Mouse (Mus musculus): ENCODE measurements around the gene Qars. TPM values are rescaled to one million over a fixed set of nuclear protein-coding genes. Genes with fewer than 3 reads are reported as not detected.

Qars gene
- polyA plus RNA-seq, 1 experiment from 2014 or later: 130 TPM

GRCm38 (mm10) chr9:108481520-108482210 lies 25.8 kb upstream of the Qars start:
- Histone ChIP-seq H3K4me3 (ENCODE audit: low read depth, low read length) (no peak overlapping the region), H3K27me3 (ENCODE audit: control insufficient read depth, insufficient read depth, low read length) (no peaks in the 10 kb centered on the region), H3K36me3 (replicated peaks; ENCODE audit: control insufficient read depth, insufficient read depth, low read depth, low read length) (peaks cover 4% of the 10 kb centered on the region), H3K9me3 (replicated peaks; ENCODE audit: control insufficient read depth, low read length) (no peaks in the 10 kb centered on the region), H3K4me1 (ENCODE audit: control insufficient read depth, insufficient read depth, low read length) (peaks cover 4% of the 10 kb centered on the region), H3K9ac (replicated peaks; ENCODE audit: low read length) (no peak overlapping the region), H3K27ac (replicated peaks; ENCODE audit: low read depth, low read length) (no peak overlapping the region), H3K4me2 (ENCODE audit: low read depth, low read length) (no peak overlapping the region)
- no peak for ATAC-seq (replicated peaks; ENCODE audit: insufficient number of reproducible peaks, low FRiP score, low TSS enrichment, low read depth)
- WGBS: 91% methylated on average over 19 of the region's 19 CpGs
- no peak for DNase-seq (ENCODE audit: low spot score)

- Histone ChIP-seq H3K4me3 (ENCODE audit: low read depth, low read length) (no peak overlapping the region), H3K4me1 (ENCODE audit: control insufficient read depth, insufficient read depth, low read length) (peaks cover 4% of the 10 kb centered on the region), H3K4me2 (ENCODE audit: low read depth, low read length) (no peak overlapping the region), H3K9me3 (replicated peaks; ENCODE audit: control insufficient read depth, low read length) (no peaks in the 10 kb centered on the region), H3K9ac (replicated peaks; ENCODE audit: low read length) (no peak overlapping the region), H3K27ac (replicated peaks; ENCODE audit: low read depth, low read length) (no peak overlapping the region), H3K27me3 (ENCODE audit: control insufficient read depth, insufficient read depth, low read length) (no peaks in the 10 kb centered on the region), H3K36me3 (replicated peaks; ENCODE audit: control insufficient read depth, insufficient read depth, low read depth, low read length) (peaks cover 6% of the 10 kb centered on the region)
- DNase-seq (ENCODE audit: low spot score) (no peak), ATAC-seq (replicated peaks; ENCODE audit: insufficient number of reproducible peaks, low FRiP score, low TSS enrichment, low read depth) (no peak)
- 95% methylated on average over 18 of the region's 18 CpGs for WGBS
These were observed 24.3 kb upstream of the Qars start for GRCm38 (mm10) chr9:108483051-108483790.

GRCm38 (mm10) chr9:108484021-108484420 lies 23.5 kb upstream of the Qars start:
- DNase-seq (ENCODE audit: low spot score) (no peak), ATAC-seq (replicated peaks; ENCODE audit: insufficient number of reproducible peaks, low FRiP score, low TSS enrichment, low read depth) (no peak)
- no peak overlapping the region for H3K9ac ChIP-seq (replicated peaks; ENCODE audit: low read length)
- H3K36me3 ChIP-seq (replicated peaks; ENCODE audit: control insufficient read depth, insufficient read depth, low read depth, low read length): peaks cover 6% of the 10 kb centered on the region
- no peaks in the 10 kb centered on the region for H3K27me3 ChIP-seq (ENCODE audit: control insufficient read depth, insufficient read depth, low read length)
- H3K4me2 ChIP-seq (ENCODE audit: low read depth, low read length): no peak overlapping the region
- no peak overlapping the region for H3K27ac ChIP-seq (replicated peaks; ENCODE audit: low read depth, low read length)
- H3K4me1 ChIP-seq (ENCODE audit: control insufficient read depth, insufficient read depth, low read length): peaks cover 4% of the 10 kb centered on the region
- WGBS: 91% methylated on average over 15 of the region's 15 CpGs
- H3K9me3 ChIP-seq (replicated peaks; ENCODE audit: control insufficient read depth, low read length): no peaks in the 10 kb centered on the region
- no peak overlapping the region for H3K4me3 ChIP-seq (ENCODE audit: low read depth, low read length)

- 95% methylated on average over 19 of the region's 19 CpGs for WGBS
- Histone ChIP-seq H3K4me1 (ENCODE audit: control insufficient read depth, insufficient read depth, low read length) (peaks cover under 1% of the 10 kb centered on the region), H3K9ac (replicated peaks; ENCODE audit: low read length) (no peak overlapping the region), H3K27ac (replicated peaks; ENCODE audit: low read depth, low read length) (no peak overlapping the region), H3K4me2 (ENCODE audit: low read depth, low read length) (no peak overlapping the region), H3K9me3 (replicated peaks; ENCODE audit: control insufficient read depth, low read length) (no peaks in the 10 kb centered on the region), H3K4me3 (ENCODE audit: low read depth, low read length) (no peak overlapping the region), H3K27me3 (ENCODE audit: control insufficient read depth, insufficient read depth, low read length) (no peaks in the 10 kb centered on the region), H3K36me3 (replicated peaks; ENCODE audit: control insufficient read depth, insufficient read depth, low read depth, low read length) (peaks cover 6% of the 10 kb centered on the region)
- DNase-seq (ENCODE audit: low spot score) (no peak), ATAC-seq (replicated peaks; ENCODE audit: insufficient number of reproducible peaks, low FRiP score, low TSS enrichment, low read depth) (no peak)
These were observed 22.1 kb upstream of the Qars start for GRCm38 (mm10) chr9:108485301-108485875.

- WGBS: 93% methylated on average over 8 of the region's 8 CpGs
- no peak overlapping the region for H3K4me3 ChIP-seq (ENCODE audit: low read depth, low read length)
- no peak overlapping the region for H3K4me2 ChIP-seq (ENCODE audit: low read depth, low read length)
- H3K36me3 ChIP-seq (replicated peaks; ENCODE audit: control insufficient read depth, insufficient read depth, low read depth, low read length): peaks cover 6% of the 10 kb centered on the region
- peaks cover 3% of the 10 kb centered on the region for H3K4me1 ChIP-seq (ENCODE audit: control insufficient read depth, insufficient read depth, low read length)
- no peak overlapping the region for H3K27ac ChIP-seq (replicated peaks; ENCODE audit: low read depth, low read length)
- ATAC-seq (replicated peaks; ENCODE audit: insufficient number of reproducible peaks, low FRiP score, low TSS enrichment, low read depth) (no peak), DNase-seq (ENCODE audit: low spot score) (no peak)
- no peak overlapping the region for H3K9ac ChIP-seq (replicated peaks; ENCODE audit: low read length)
- H3K27me3 ChIP-seq (ENCODE audit: control insufficient read depth, insufficient read depth, low read length): no peaks in the 10 kb centered on the region
- no peaks in the 10 kb centered on the region for H3K9me3 ChIP-seq (replicated peaks; ENCODE audit: control insufficient read depth, low read length)
These were observed 20.5 kb upstream of the Qars start for GRCm38 (mm10) chr9:108486973-108487530.

GRCm38 (mm10) chr9:108488403-108488802 lies 19.1 kb upstream of the Qars start:
- H3K27ac ChIP-seq (replicated peaks; ENCODE audit: low read depth, low read length): no peak overlapping the region
- no peak overlapping the region for H3K9ac ChIP-seq (replicated peaks; ENCODE audit: low read length)
- peaks cover 12% of the 10 kb centered on the region for H3K36me3 ChIP-seq (replicated peaks; ENCODE audit: control insufficient read depth, insufficient read depth, low read depth, low read length)
- DNase-seq (ENCODE audit: low spot score) (no peak), ATAC-seq (replicated peaks; ENCODE audit: insufficient number of reproducible peaks, low FRiP score, low TSS enrichment, low read depth) (no peak)
- 95% methylated on average over 17 of the region's 17 CpGs for WGBS
- H3K4me3 ChIP-seq (ENCODE audit: low read depth, low read length): no peak overlapping the region
- no peaks in the 10 kb centered on the region for H3K27me3 ChIP-seq (ENCODE audit: control insufficient read depth, insufficient read depth, low read length)
- H3K9me3 ChIP-seq (replicated peaks; ENCODE audit: control insufficient read depth, low read length): no peaks in the 10 kb centered on the region
- H3K4me1 ChIP-seq (ENCODE audit: control insufficient read depth, insufficient read depth, low read length): peaks cover 4% of the 10 kb centered on the region
- H3K4me2 ChIP-seq (ENCODE audit: low read depth, low read length): no peak overlapping the region

- Histone ChIP-seq H3K4me3 (ENCODE audit: low read depth, low read length) (no peak overlapping the region), H3K4me2 (ENCODE audit: low read depth, low read length) (no peak overlapping the region), H3K27me3 (ENCODE audit: control insufficient read depth, insufficient read depth, low read length) (no peaks in the 10 kb centered on the region), H3K4me1 (ENCODE audit: control insufficient read depth, insufficient read depth, low read length) (peaks cover 4% of the 10 kb centered on the region), H3K9ac (replicated peaks; ENCODE audit: low read length) (no peak overlapping the region), H3K9me3 (replicated peaks; ENCODE audit: control insufficient read depth, low read length) (no peaks in the 10 kb centered on the region), H3K36me3 (replicated peaks; ENCODE audit: control insufficient read depth, insufficient read depth, low read depth, low read length) (peaks cover 12% of the 10 kb centered on the region), H3K27ac (replicated peaks; ENCODE audit: low read depth, low read length) (no peak overlapping the region)
- ATAC-seq (replicated peaks; ENCODE audit: insufficient number of reproducible peaks, low FRiP score, low TSS enrichment, low read depth): no peak
- DNase-seq (ENCODE audit: low spot score): no peak
- WGBS: 96% methylated on average over 20 of the region's 20 CpGs
These were observed 18.3 kb upstream of the Qars start for GRCm38 (mm10) chr9:108489215-108489614.
